8 mouse cellular contexts compared by ENCODE assay signal in the genomic region with DNA sequence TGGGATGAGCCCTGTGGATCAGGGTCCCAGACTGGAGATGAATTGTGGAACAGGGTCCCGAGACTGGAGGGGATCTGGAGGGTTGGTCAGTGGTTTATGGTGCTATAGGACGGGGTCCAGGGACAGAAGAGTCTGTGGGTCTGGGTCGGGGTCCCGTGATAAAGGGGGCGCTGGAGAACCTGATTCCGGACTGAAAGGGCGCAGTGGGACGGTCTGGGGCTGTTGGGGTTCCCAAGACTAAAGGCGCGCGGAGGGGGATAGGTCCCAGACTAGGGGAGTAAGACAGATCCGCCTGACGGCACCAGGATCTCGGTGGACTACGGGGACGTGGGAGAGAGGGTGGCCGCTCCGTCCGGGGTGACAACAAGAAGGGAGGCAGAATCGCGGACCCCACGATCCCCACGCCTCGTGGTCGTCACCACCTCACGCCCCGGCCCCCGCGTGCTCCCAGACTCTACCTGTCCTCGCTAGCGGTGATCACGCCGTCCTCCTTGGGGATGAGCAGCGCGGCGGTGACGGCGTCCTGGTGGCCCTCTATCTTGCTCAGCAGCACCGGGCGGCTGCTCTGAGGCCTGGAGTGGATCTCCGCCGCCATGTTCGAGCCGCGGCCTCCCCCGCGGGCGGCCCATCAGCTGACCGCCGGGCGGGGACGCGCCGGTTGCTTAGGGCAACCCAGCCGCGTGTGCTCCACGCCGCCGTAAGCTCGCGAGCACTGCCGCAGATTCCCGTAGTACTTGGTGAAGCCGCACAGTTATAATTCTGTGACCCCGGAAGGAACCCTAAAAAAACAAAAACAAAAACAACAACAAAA. TPM values are rescaled to one million over a fixed set of nuclear protein-coding genes. Genes with fewer than 3 reads are reported as not detected.
DNase-seq lines count a peak whose midpoint lies in the region; ATAC-seq and TF ChIP-seq lines count a peak whose summit lies in the region.

No protein-coding gene starts in this region.

- H3K27me3 ChIP-seq in heart, embryonic 12.5 days (replicated peaks): no peaks in the 10 kb centered on the region
- H3K27me3 ChIP-seq in kidney, embryonic 16.5 days (ENCODE audit: insufficient read depth, low read length): no peaks in the 10 kb centered on the region
- H3K27me3 ChIP-seq in liver, embryonic 11.5 days (replicated peaks; ENCODE audit: control insufficient read depth, insufficient read depth, low read length): no peaks in the 10 kb centered on the region
- no peaks in the 10 kb centered on the region; the same call in 1 of the 2 replicates for H3K27me3 ChIP-seq in splenic B cell, adult 2 months (ENCODE audit: control insufficient read depth, insufficient read depth, low read length, poor library complexity, severe bottlenecking)

- peak overlapping the region; percentile 94 for H3K4me2 ChIP-seq in heart, embryonic 12.5 days
- peak overlapping the region; percentile 75 for H3K4me2 ChIP-seq in kidney, embryonic 16.5 days (replicated peaks; ENCODE audit: low read depth, low read length)
- H3K4me2 ChIP-seq in liver, embryonic 11.5 days: peak overlapping the region; percentile 95

- no peaks in the 10 kb centered on the region for H3K9me3 ChIP-seq in heart, embryonic 12.5 days (replicated peaks)
- H3K9me3 ChIP-seq in kidney, embryonic 16.5 days (ENCODE audit: low read length): no peaks in the 10 kb centered on the region
- no peaks in the 10 kb centered on the region for H3K9me3 ChIP-seq in liver, embryonic 11.5 days (ENCODE audit: control insufficient read depth, low read length)

- WGBS in heart, embryonic 12.5 days: under 1% methylated on average over 65 of the region's 65 CpGs
- under 1% methylated on average over 64 of the region's 65 CpGs for WGBS in kidney, embryonic 16.5 days
- under 1% methylated on average over 65 of the region's 65 CpGs for WGBS in liver, embryonic 11.5 days

- peak; percentile 86 for DNase-seq in CD4-positive helper T cell, adult 2 months (ENCODE audit: low read depth, low spot score)
- peak; percentile 97 for DNase-seq in brain, embryonic 14.5 days (ENCODE audit: low read depth)
- DNase-seq in liver, embryonic 11.5 days (ENCODE audit: low spot score): peak; percentile 79
- DNase-seq in naive thymus-derived CD4-positive, alpha-beta T cell, adult 2 months (ENCODE audit: low read depth): peak; percentile 78
- peak; percentile 87 for DNase-seq in splenic B cell, adult 2 months (ENCODE audit: low read depth, low spot score)

- peaks cover 34% of the 10 kb centered on the region for H3K4me1 ChIP-seq in heart, embryonic 12.5 days (replicated peaks)
- H3K4me1 ChIP-seq in kidney, embryonic 16.5 days (ENCODE audit: insufficient read depth, low read length): peaks cover 11% of the 10 kb centered on the region
- H3K4me1 ChIP-seq in liver, embryonic 11.5 days (replicated peaks; ENCODE audit: control insufficient read depth, insufficient read depth, low read length): peaks cover 19% of the 10 kb centered on the region

- peak overlapping the region; percentile 93 for H3K9ac ChIP-seq in heart, embryonic 12.5 days
- H3K9ac ChIP-seq in kidney, embryonic 16.5 days (replicated peaks; ENCODE audit: low read length): peak overlapping the region; percentile 88
- H3K9ac ChIP-seq in liver, embryonic 11.5 days (ENCODE audit: low read depth, low read length): peak overlapping the region; percentile 79

- H3K4me3 ChIP-seq in heart, embryonic 12.5 days: peak overlapping the region; percentile 87
- peak overlapping the region; percentile 90 for H3K4me3 ChIP-seq in kidney, embryonic 16.5 days (ENCODE audit: low read length)
- peak overlapping the region; percentile 78 for H3K4me3 ChIP-seq in liver, embryonic 11.5 days (ENCODE audit: low read depth, low read length)

- ATAC-seq in erythroblast, adult 5-6 weeks (replicated peaks; ENCODE audit: low FRiP score, poor library complexity, severe bottlenecking): peak; percentile 93
- ATAC-seq in heart, embryonic 12.5 days (ENCODE audit: insufficient number of reproducible peaks, low FRiP score): peak; percentile 95
- ATAC-seq in kidney, embryonic 16.5 days (ENCODE audit: low FRiP score, low TSS enrichment): peak; percentile 96
- ATAC-seq in liver, embryonic 11.5 days (replicated peaks; ENCODE audit: low FRiP score): peak; percentile 94

- no peak for TF ChIP-seq CTCF in brain, embryonic 14.5 days (IDR thresholded peaks at IDR 0.05; ENCODE audit: borderline replicate concordance, extremely low read depth, insufficient read depth, insufficient read length)

- TF ChIP-seq POLR2A in brain, embryonic 14.5 days (IDR thresholded peaks at IDR 0.05; ENCODE audit: borderline replicate concordance, extremely low read depth, insufficient read depth, insufficient read length, poor library complexity, severe bottlenecking): peak; percentile 80

- H3K36me3 ChIP-seq in heart, embryonic 12.5 days: no peaks in the 10 kb centered on the region
- no peaks in the 10 kb centered on the region for H3K36me3 ChIP-seq in kidney, embryonic 16.5 days (ENCODE audit: insufficient read depth, low read length)
- no peaks in the 10 kb centered on the region for H3K36me3 ChIP-seq in liver, embryonic 11.5 days (ENCODE audit: control insufficient read depth, insufficient read depth, low read length)
- H3K36me3 ChIP-seq in splenic B cell, adult 2 months (ENCODE audit: control insufficient read depth, insufficient read depth, low read length, poor library complexity, severe bottlenecking): no peaks in the 10 kb centered on the region

- no peak overlapping the region for H3K27ac ChIP-seq in heart, embryonic 12.5 days (ENCODE audit: poor library complexity, severe bottlenecking)
- peak overlapping the region; percentile 12; the same call in 1 of the 2 replicates for H3K27ac ChIP-seq in kidney, embryonic 16.5 days (ENCODE audit: low read length)
- 0 out of 2 replicates have a peak overlapping the region, but pooled peaks have one; percentile 3 for H3K27ac ChIP-seq in liver, embryonic 11.5 days (ENCODE audit: low read depth, low read length)

RNA-seq across cellular contexts. Expression of gene Mrpl44, which starts 14.5 kb away (rescaled TPM):
- polyA plus RNA-seq in brain, embryonic 14.5 days (2012; rRNA removed): 21.6 and 22.7 TPM in 2 replicates
- total RNA-seq in erythroblast, adult 5-6 weeks (2015; ENCODE audit: low replicate concordance): 2.9 and 12.1 TPM in 2 replicates
- 4.6 and 13.5 TPM in 2 replicates for total RNA-seq in erythroblast, adult 5-6 weeks (2017; ENCODE audit: low replicate concordance)
- 45.5 and 47.1 TPM in 2 replicates for polyA plus RNA-seq in heart, embryonic 12.5 days (2016; fragmentation: Nextera tagmentation; extraction: Ambion mirVana)
- polyA plus RNA-seq in kidney, embryonic 16.5 days (2015; fragmentation: Nextera tagmentation; extraction: Ambion mirVana): 63.0 and 66.3 TPM in 2 replicates
- polyA plus RNA-seq in liver, embryonic 11.5 days (2014; fragmentation: Nextera tagmentation; extraction: Ambion mirVana): 49.6 and 51.0 TPM in 2 replicates

RNA-seq across cellular contexts. Expression of gene Wdfy1, which starts 14.6 kb away (rescaled TPM):
- 45.1 and 71.0 TPM in 2 replicates for polyA plus RNA-seq in brain, embryonic 14.5 days (2012; rRNA removed)
- total RNA-seq in erythroblast, adult 5-6 weeks (2015; ENCODE audit: low replicate concordance): 6.7 and 14.4 TPM in 2 replicates
- total RNA-seq in erythroblast, adult 5-6 weeks (2017; ENCODE audit: low replicate concordance): 8.2 and 10.3 TPM in 2 replicates
- polyA plus RNA-seq in heart, embryonic 12.5 days (2016; fragmentation: Nextera tagmentation; extraction: Ambion mirVana): 25.3 and 25.9 TPM in 2 replicates
- polyA plus RNA-seq in kidney, embryonic 16.5 days (2015; fragmentation: Nextera tagmentation; extraction: Ambion mirVana): 53.2 and 54.2 TPM in 2 replicates
- polyA plus RNA-seq in liver, embryonic 11.5 days (2014; fragmentation: Nextera tagmentation; extraction: Ambion mirVana): 25.0 and 28.2 TPM in 2 replicates
